Mouse (Mus musculus): Measurements from ENCODE around the gene Gjb2. TPM values are rescaled to one million over a fixed set of nuclear protein-coding genes. Genes with fewer than 3 reads are reported as not detected.
A peak's percentile ranks its signal among the peaks of the same experiment; 100 is the strongest.

Gene Gjb2
- polyA plus RNA-seq (2016; fragmentation: Nextera tagmentation; extraction: Ambion mirVana) = 6.7 and 12.5 TPM in 2 replicates

GRCm38 (mm10) chr14:57104106-57105023 lies at the start of gene Gjb2:
Gene Gjb2 (minus strand): TSS chr14:57104702.
- Histone ChIP-seq H3K4me3 (replicated peaks) (peak within 1 kb of the TSS; percentile 60), H3K9ac (peak within 1 kb of the TSS; percentile 49), H3K4me2 (peak within 1 kb of the TSS; percentile 100), H3K36me3 (replicated peaks) (no peaks in the 10 kb centered on the region), H3K9me3 (no peaks in the 10 kb centered on the region), H3K27me3 (peaks cover 72% of the 10 kb centered on the region), H3K4me1 (peaks cover 17% of the 10 kb centered on the region), H3K27ac (no peak within 1 kb of the TSS)
- peak; percentile 55; the same call in 1 of the 2 replicates for ATAC-seq (ENCODE audit: low FRiP score)
- under 1% methylated on average over 99 of the region's 101 CpGs for WGBS

GRCm38 (mm10) chr14:57145741-57146140 lies 41.2 kb upstream of the Gjb2 start:
- no peak overlapping the region for H3K27ac ChIP-seq
- H3K4me2 ChIP-seq = no peak overlapping the region
- 70% methylated on average over 4 of the region's 4 CpGs for WGBS
- no peak for ATAC-seq (ENCODE audit: low FRiP score)
- no peaks in the 10 kb centered on the region for H3K9me3 ChIP-seq
- no peaks in the 10 kb centered on the region for H3K36me3 ChIP-seq (replicated peaks)
- H3K4me3 ChIP-seq (replicated peaks) = no peak overlapping the region
- no peaks in the 10 kb centered on the region for H3K4me1 ChIP-seq
- no peak overlapping the region for H3K9ac ChIP-seq
- no peaks in the 10 kb centered on the region for H3K27me3 ChIP-seq

- peaks cover 54% of the 10 kb centered on the region for H3K27me3 ChIP-seq
- 58% methylated on average over 8 of the region's 8 CpGs for WGBS
- no peak for ATAC-seq (ENCODE audit: low FRiP score)
Observed at GRCm38 (mm10) chr14:57135265-57135664, 30.8 kb upstream of the Gjb2 start.

GRCm38 (mm10) chr14:57133161-57133661 lies 28.7 kb upstream of the Gjb2 start, which contains the start of gene Gjb6:
Gene Gjb6 (minus strand): TSS chr14:57133611.
- Histone ChIP-seq H3K4me1 (peaks cover 15% of the 10 kb centered on the region), H3K36me3 (replicated peaks) (no peaks in the 10 kb centered on the region), H3K9ac (no peak within 1 kb of the TSS), H3K27me3 (peaks cover 54% of the 10 kb centered on the region), H3K27ac (no peak within 1 kb of the TSS), H3K4me2 (peak within 1 kb of the TSS; percentile 79), H3K9me3 (no peaks in the 10 kb centered on the region), H3K4me3 (replicated peaks) (peak within 1 kb of the TSS; percentile 42)
- WGBS = 2% methylated on average over 33 of the region's 33 CpGs
- no peak for ATAC-seq (ENCODE audit: low FRiP score)

More at GRCm38 (mm10) chr14:57135265-57135664, 30.8 kb upstream of the Gjb2 start:
- no peak overlapping the region for H3K4me3 ChIP-seq (replicated peaks)
- H3K4me2 ChIP-seq = no peak overlapping the region
- H3K9ac ChIP-seq = no peak overlapping the region
- H3K36me3 ChIP-seq (replicated peaks) = no peaks in the 10 kb centered on the region
- no peaks in the 10 kb centered on the region for H3K9me3 ChIP-seq
- H3K4me1 ChIP-seq = peaks cover 15% of the 10 kb centered on the region
- H3K27ac ChIP-seq = no peak overlapping the region

GRCm38 (mm10) chr14:57127383-57127782 lies 22.9 kb upstream of the Gjb2 start:
- Histone ChIP-seq H3K27ac (no peak overlapping the region), H3K4me1 (no peaks in the 10 kb centered on the region), H3K4me3 (replicated peaks) (no peak overlapping the region), H3K9ac (no peak overlapping the region), H3K4me2 (no peak overlapping the region), H3K27me3 (peaks cover 16% of the 10 kb centered on the region), H3K9me3 (no peaks in the 10 kb centered on the region), H3K36me3 (replicated peaks) (no peaks in the 10 kb centered on the region)
- no peak for ATAC-seq (ENCODE audit: low FRiP score)
- 76% methylated on average over 4 of the region's 4 CpGs for WGBS

GRCm38 (mm10) chr14:57122295-57122694 lies 17.8 kb upstream of the Gjb2 start:
- Histone ChIP-seq H3K27ac (no peak overlapping the region), H3K4me1 (no peaks in the 10 kb centered on the region), H3K9me3 (no peaks in the 10 kb centered on the region), H3K27me3 (0 out of 2 replicates have a peak, but pooled peaks cover 4% of the 10 kb centered on the region), H3K9ac (no peak overlapping the region), H3K36me3 (replicated peaks) (no peaks in the 10 kb centered on the region), H3K4me2 (no peak overlapping the region), H3K4me3 (replicated peaks) (no peak overlapping the region)
- WGBS = 83% methylated on average over 7 of the region's 7 CpGs
- no peak for ATAC-seq (ENCODE audit: low FRiP score)

- peak within 1 kb of the TSS; percentile 40 for H3K4me2 ChIP-seq
- H3K4me1 ChIP-seq = peaks cover 11% of the 10 kb centered on the region
- WGBS = 7% methylated on average over 13 of the region's 13 CpGs
- peak; percentile 57; the same call in 1 of the 2 replicates for ATAC-seq (ENCODE audit: low FRiP score)
- H3K27ac ChIP-seq = no peak within 1 kb of the TSS
- no peak within 1 kb of the TSS for H3K9ac ChIP-seq
- H3K4me3 ChIP-seq (replicated peaks) = 0 out of 2 replicates have a peak within 1 kb of the TSS, but pooled peaks have one; percentile 10
- H3K9me3 ChIP-seq = no peaks in the 10 kb centered on the region
- no peaks in the 10 kb centered on the region for H3K36me3 ChIP-seq (replicated peaks)
- H3K27me3 ChIP-seq = 0 out of 2 replicates have a peak, but pooled peaks cover 4% of the 10 kb centered on the region
Observed at GRCm38 (mm10) chr14:57115823-57116544, 11.5 kb upstream of the Gjb2 start, which contains the start of gene Gm4491. Gene Gm4491 (minus strand): TSS chr14:57115883.

- H3K27ac ChIP-seq = no peak overlapping the region
- peaks cover 43% of the 10 kb centered on the region for H3K27me3 ChIP-seq
- H3K9me3 ChIP-seq = no peaks in the 10 kb centered on the region
- ATAC-seq (ENCODE audit: low FRiP score) = no peak
- 9% methylated on average over 4 of the region's 4 CpGs for WGBS
- no peaks in the 10 kb centered on the region for H3K36me3 ChIP-seq (replicated peaks)
- H3K4me2 ChIP-seq = no peak overlapping the region
- no peak overlapping the region for H3K4me3 ChIP-seq (replicated peaks)
- H3K9ac ChIP-seq = no peak overlapping the region
- peaks cover 8% of the 10 kb centered on the region for H3K4me1 ChIP-seq
Observed at GRCm38 (mm10) chr14:57109194-57109593, 4.7 kb upstream of the Gjb2 start.

GRCm38 (mm10) chr14:57107916-57108315 lies 3.4 kb upstream of the Gjb2 start:
- WGBS = 73% methylated on average over 5 of the region's 5 CpGs
- ATAC-seq (ENCODE audit: low FRiP score) = no peak
- no peak overlapping the region for H3K27ac ChIP-seq
- H3K27me3 ChIP-seq = peaks cover 55% of the 10 kb centered on the region
- no peak overlapping the region for H3K4me2 ChIP-seq
- peaks cover 17% of the 10 kb centered on the region for H3K4me1 ChIP-seq
- H3K4me3 ChIP-seq (replicated peaks) = no peak overlapping the region
- H3K9ac ChIP-seq = no peak overlapping the region
- H3K36me3 ChIP-seq (replicated peaks) = no peaks in the 10 kb centered on the region
- H3K9me3 ChIP-seq = no peaks in the 10 kb centered on the region

- no peak overlapping the region for H3K27ac ChIP-seq
- H3K4me3 ChIP-seq (replicated peaks) = no peak overlapping the region
- H3K4me1 ChIP-seq = peaks cover 17% of the 10 kb centered on the region
- WGBS = 80% methylated on average over 8 of the region's 8 CpGs
- no peak overlapping the region for H3K9ac ChIP-seq
- no peak overlapping the region for H3K4me2 ChIP-seq
- ATAC-seq (ENCODE audit: low FRiP score) = no peak
- no peaks in the 10 kb centered on the region for H3K36me3 ChIP-seq (replicated peaks)
- no peaks in the 10 kb centered on the region for H3K9me3 ChIP-seq
- peaks cover 64% of the 10 kb centered on the region for H3K27me3 ChIP-seq
Observed at GRCm38 (mm10) chr14:57107091-57107490, 2.6 kb upstream of the Gjb2 start.

- Histone ChIP-seq H3K9ac (no peak overlapping the region), H3K36me3 (replicated peaks) (no peaks in the 10 kb centered on the region), H3K9me3 (no peaks in the 10 kb centered on the region), H3K4me2 (no peak overlapping the region), H3K27me3 (peaks cover 70% of the 10 kb centered on the region), H3K4me3 (replicated peaks) (no peak overlapping the region), H3K4me1 (peaks cover 17% of the 10 kb centered on the region), H3K27ac (no peak overlapping the region)
- ATAC-seq (ENCODE audit: low FRiP score) = no peak
- 45% methylated on average over 11 of the region's 11 CpGs for WGBS
Observed at GRCm38 (mm10) chr14:57105721-57106120, 1.2 kb upstream of the Gjb2 start.

- Histone ChIP-seq H3K27me3 (peaks cover 72% of the 10 kb centered on the region), H3K9ac (no peak overlapping the region), H3K9me3 (no peaks in the 10 kb centered on the region), H3K4me3 (replicated peaks) (peak overlapping the region; percentile 60), H3K36me3 (replicated peaks) (no peaks in the 10 kb centered on the region), H3K27ac (no peak overlapping the region), H3K4me2 (peak overlapping the region; percentile 100), H3K4me1 (peaks cover 17% of the 10 kb centered on the region)
- no peak for ATAC-seq (ENCODE audit: low FRiP score)
- 14% methylated on average over 14 of the region's 14 CpGs for WGBS
Observed at GRCm38 (mm10) chr14:57105111-57105510, 609 bp upstream of the Gjb2 start.
